Mouse (Mus musculus) heart, embryonic 14.5 days (tissue): Measurements from ENCODE around the gene Kncn. TPM values are rescaled to one million over a fixed set of nuclear protein-coding genes. Genes with fewer than 3 reads are reported as not detected.

Source experiments
- ATAC-seq: fragments of 200-750 bp; cut with Nextera tagmentation; 2 replicates; pipeline ENCODE4 v1.8.0; 2017; ENCODE audit warnings: low read depth, moderate TSS enrichment; ENCODE audit not compliant: insufficient number of reproducible peaks, insufficient read depth, low FRiP score
- H3K27ac ChIP-seq, 2 experiments: fragments of 200-500 bp in 1 of 2; fragments of 300-500 bp in 1 of 2; sonication (generic) in 1 of 2; replicated peaks in 1 of 2; 2 replicates each; pipeline ENCODE4 v1.5.1; 2012 to 2014; ENCODE audit warnings: low read depth in 2 of 2, low read length in 2 of 2, control low read depth in 1 of 2, mild to moderate bottlenecking in 1 of 2, mixed read lengths in 1 of 2; ENCODE audit not compliant: control insufficient read depth in 1 of 2, insufficient read depth in 1 of 2
- H3K27me3 ChIP-seq: fragments of 300-500 bp; sonication (generic); 2 replicates; pipeline ENCODE4 v1.6.1; 2014; ENCODE audit warnings: mild to moderate bottlenecking, low read length, control low read depth; ENCODE audit not compliant: control insufficient read depth, insufficient read depth
- H3K36me3 ChIP-seq: fragments of 300-500 bp; sonication (generic); 2 replicates; pipeline ENCODE4 v1.6.1; 2014; ENCODE audit warnings: mild to moderate bottlenecking, control low read depth, low read length, mixed read lengths; ENCODE audit not compliant: control insufficient read depth, insufficient read depth
- H3K4me1 ChIP-seq, 2 experiments: fragments of 200-500 bp in 1 of 2; fragments of 300-500 bp in 1 of 2; sonication (generic) in 1 of 2; 2 replicates each; pipeline ENCODE4 v1.6.1; 2012 to 2014; ENCODE audit warnings: low read length in 2 of 2, control low read depth in 1 of 2, mixed read lengths in 1 of 2; ENCODE audit not compliant: control insufficient read depth in 2 of 2, insufficient read depth in 2 of 2
- H3K4me2 ChIP-seq: fragments of 300-500 bp; sonication (generic); 2 replicates; pipeline ENCODE4 v1.6.1; 2014; ENCODE audit warnings: mild to moderate bottlenecking, low read length
- H3K4me3 ChIP-seq, 2 experiments: fragments of 200-500 bp in 1 of 2; fragments of 300-500 bp in 1 of 2; sonication (generic) in 1 of 2; 2 replicates each; pipeline ENCODE4 v1.5.1; 2012 to 2014; ENCODE audit warnings: low read length in 2 of 2, mild to moderate bottlenecking in 2 of 2, control low read depth in 1 of 2, low read depth in 1 of 2, moderate library complexity in 1 of 2; ENCODE audit not compliant: control insufficient read depth in 1 of 2, insufficient read depth in 1 of 2
- H3K9ac ChIP-seq: fragments of 300-500 bp; sonication (generic); 2 replicates; pipeline ENCODE4 v1.6.1; 2014; ENCODE audit warnings: mild to moderate bottlenecking, low read length
- H3K9me3 ChIP-seq: fragments of 300-500 bp; sonication (generic); 2 replicates; pipeline ENCODE4 v1.6.1; 2016; ENCODE audit warnings: low read length, control low read depth; ENCODE audit not compliant: control insufficient read depth
- WGBS: fragments of 180-500 bp; shearing (Covaris S2); extraction: QIAGEN DNeasy Blood & Tissue Kit; methylation state at CpG from one replicate; pipeline ENCODE4 v1.1.7; 2014; 5-methylcytosine and 5-hydroxymethylcytosine counted together
- polyA plus RNA-seq: library from polyadenylated mRNA; unstranded; fragments of >200 nt; fragmentation: Nextera tagmentation; extraction: Ambion mirVana; gene quantifications from 2 replicates; pipeline ENCODE4 v1.2.1, GENCODE M21; 2014

Kncn gene
- polyA plus RNA-seq, 1 experiment from 2014 or later = not detected

GRCm38 (mm10) chr4:115847377-115847776, 36.8 kb upstream of the Kncn start:
- Histone ChIP-seq H3K4me2 (no peak overlapping the region), H3K4me1 (peaks cover 21 to 29% of the 10 kb centered on the region in 2 experiments), H3K36me3 (0 out of 2 replicates have a peak, but pooled peaks cover 11% of the 10 kb centered on the region), H3K4me3 (no peak overlapping the region), H3K27me3 (no peaks in the 10 kb centered on the region), H3K9me3 (no peaks in the 10 kb centered on the region), H3K9ac (no peak overlapping the region), H3K27ac (no peak overlapping the region)
- ATAC-seq = no peak
- 41% methylated on average over 5 of the region's 5 CpGs for WGBS

GRCm38 (mm10) chr4:115848083-115848482, 36.1 kb upstream of the Kncn start:
- no peak for ATAC-seq
- Histone ChIP-seq H3K9ac (no peak overlapping the region), H3K27me3 (no peaks in the 10 kb centered on the region), H3K9me3 (no peaks in the 10 kb centered on the region), H3K36me3 (0 out of 2 replicates have a peak, but pooled peaks cover 11% of the 10 kb centered on the region), H3K4me2 (no peak overlapping the region), H3K27ac (no peak overlapping the region), H3K4me3 (no peak overlapping the region), H3K4me1 (peaks cover 21 to 29% of the 10 kb centered on the region in 2 experiments)
- 56% methylated on average over 1 of the region's 1 CpGs for WGBS

GRCm38 (mm10) chr4:115848990-115849677, 35.1 kb upstream of the Kncn start:
- peak; percentile 76; the same call in 1 of the 2 replicates for ATAC-seq
- WGBS = 28% methylated on average over 8 of the region's 8 CpGs
- H3K4me1 ChIP-seq = peaks cover 21 to 29% of the 10 kb centered on the region in 2 experiments
- H3K36me3 ChIP-seq = 0 out of 2 replicates have a peak, but pooled peaks cover 11% of the 10 kb centered on the region
- H3K9ac ChIP-seq = peak overlapping the region; percentile 17; the same call in 1 of the 2 replicates
- no peak overlapping the region for H3K4me2 ChIP-seq
- 0 out of 4 replicates have a peak overlapping the region, but pooled peaks of 1 of the 2 experiments have one; percentile 10 for H3K27ac ChIP-seq
- H3K9me3 ChIP-seq = no peaks in the 10 kb centered on the region
- no peak overlapping the region for H3K4me3 ChIP-seq
- H3K27me3 ChIP-seq = no peaks in the 10 kb centered on the region

GRCm38 (mm10) chr4:115850111-115850510, 34.1 kb upstream of the Kncn start:
- 73% methylated on average over 2 of the region's 2 CpGs for WGBS
- ATAC-seq = no peak
- Histone ChIP-seq H3K27me3 (no peaks in the 10 kb centered on the region), H3K4me1 (peaks cover 21 to 29% of the 10 kb centered on the region in 2 experiments), H3K9ac (no peak overlapping the region), H3K36me3 (0 out of 2 replicates have a peak, but pooled peaks cover 11% of the 10 kb centered on the region), H3K27ac (no peak overlapping the region), H3K4me3 (no peak overlapping the region), H3K4me2 (no peak overlapping the region), H3K9me3 (no peaks in the 10 kb centered on the region)

GRCm38 (mm10) chr4:115850631-115851030, 33.6 kb upstream of the Kncn start:
- WGBS = 75% methylated on average over 2 of the region's 2 CpGs
- H3K4me2 ChIP-seq = no peak overlapping the region
- 0 out of 2 replicates have a peak, but pooled peaks cover 11% of the 10 kb centered on the region for H3K36me3 ChIP-seq
- no peaks in the 10 kb centered on the region for H3K27me3 ChIP-seq
- H3K27ac ChIP-seq = no peak overlapping the region
- H3K9me3 ChIP-seq = no peaks in the 10 kb centered on the region
- no peak overlapping the region for H3K4me3 ChIP-seq
- no peak for ATAC-seq
- peaks cover 21 to 29% of the 10 kb centered on the region in 2 experiments for H3K4me1 ChIP-seq
- no peak overlapping the region for H3K9ac ChIP-seq

- no peak overlapping the region for H3K4me3 ChIP-seq
- no peak overlapping the region for H3K27ac ChIP-seq
- 53% methylated on average over 6 of the region's 6 CpGs for WGBS
- H3K4me1 ChIP-seq = peaks cover 25 to 28% of the 10 kb centered on the region in 2 experiments
- H3K9ac ChIP-seq = no peak overlapping the region
- no peaks in the 10 kb centered on the region for H3K9me3 ChIP-seq
- 0 out of 2 replicates have a peak, but pooled peaks cover 11% of the 10 kb centered on the region for H3K36me3 ChIP-seq
- no peak overlapping the region for H3K4me2 ChIP-seq
- no peaks in the 10 kb centered on the region for H3K27me3 ChIP-seq
- ATAC-seq = no peak
Measured at GRCm38 (mm10) chr4:115851569-115851968, 32.6 kb upstream of the Kncn start.

- no peak for ATAC-seq
- H3K36me3 ChIP-seq = peaks cover 29% of the 10 kb centered on the region
- H3K4me2 ChIP-seq = no peak overlapping the region
- no peak overlapping the region for H3K4me3 ChIP-seq
- H3K4me1 ChIP-seq = peaks cover under 1 to 8% of the 10 kb centered on the region in 2 experiments; a peak in 3 of 4 replicates
- H3K27ac ChIP-seq = no peak overlapping the region
- 60% methylated on average over 6 of the region's 6 CpGs for WGBS
- no peaks in the 10 kb centered on the region for H3K27me3 ChIP-seq
- H3K9ac ChIP-seq = no peak overlapping the region
- no peaks in the 10 kb centered on the region for H3K9me3 ChIP-seq
Measured at GRCm38 (mm10) chr4:115855100-115855499, 29.1 kb upstream of the Kncn start.
